Mouse (Mus musculus) CD4-positive helper T cell, adult 2 months (primary cell): ENCODE results near the gene Gm8797.
"Not testable (repeated sequence)": the region's sequence is repeated elsewhere in the genome, so short reads cannot be mapped to it uniquely, and the experiment has no call there.

Source experiments
- DNase-seq: peaks from one replicate; pipeline ENCODE4 v3.0.0-alpha.2; 2012; ENCODE audit warnings: low read depth, missing footprints, low spot score

Gm8797 gene

GRCm38 (mm10) chr3:5750506-5750905 lies at the start of gene Gm8797:
Gm8797 (plus strand) TSS chr3:5750806.
- not testable (repeated sequence) for DNase-seq

DNA sequence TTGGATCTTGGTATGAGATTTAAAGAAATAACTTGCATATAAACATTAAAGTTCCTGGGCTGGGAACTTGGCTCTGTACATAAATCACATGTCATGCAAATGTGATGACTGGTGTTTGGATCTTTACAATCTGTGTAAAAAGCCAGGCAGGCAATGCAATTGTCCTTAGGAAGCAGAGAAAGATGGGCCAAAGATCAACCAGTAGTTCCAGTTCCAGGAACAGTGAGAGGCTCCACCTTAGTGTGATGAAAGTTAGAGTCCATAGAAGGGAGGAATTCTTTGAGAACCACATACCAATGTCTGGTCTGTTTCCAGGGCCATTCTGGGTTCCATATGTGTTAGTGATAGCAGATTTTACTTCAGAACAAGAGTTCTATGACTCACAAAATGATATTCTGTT lies 36.1 kb upstream of the Gm8797 start:
- no peak for DNase-seq

DNA sequence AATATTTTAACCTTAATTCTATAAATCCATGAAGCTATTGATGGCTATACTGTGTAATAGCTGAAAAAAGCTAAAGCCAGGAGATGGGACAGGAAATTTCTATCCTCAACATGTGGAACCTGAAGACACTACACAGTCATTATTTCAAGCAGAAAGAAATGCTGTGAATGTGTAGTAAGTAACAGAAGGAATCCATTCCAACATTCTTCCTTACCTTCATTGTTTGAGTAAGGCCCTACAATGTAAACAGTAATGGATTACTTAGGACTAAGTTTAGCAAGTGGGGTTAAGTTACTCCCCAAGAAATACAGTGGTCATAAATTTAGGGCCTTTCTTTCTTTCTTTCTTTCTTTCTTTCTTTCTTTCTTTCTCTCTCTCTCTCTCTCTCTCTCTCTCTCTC lies 17.7 kb upstream of the Gm8797 start:
- DNase-seq = no peak

DNA sequence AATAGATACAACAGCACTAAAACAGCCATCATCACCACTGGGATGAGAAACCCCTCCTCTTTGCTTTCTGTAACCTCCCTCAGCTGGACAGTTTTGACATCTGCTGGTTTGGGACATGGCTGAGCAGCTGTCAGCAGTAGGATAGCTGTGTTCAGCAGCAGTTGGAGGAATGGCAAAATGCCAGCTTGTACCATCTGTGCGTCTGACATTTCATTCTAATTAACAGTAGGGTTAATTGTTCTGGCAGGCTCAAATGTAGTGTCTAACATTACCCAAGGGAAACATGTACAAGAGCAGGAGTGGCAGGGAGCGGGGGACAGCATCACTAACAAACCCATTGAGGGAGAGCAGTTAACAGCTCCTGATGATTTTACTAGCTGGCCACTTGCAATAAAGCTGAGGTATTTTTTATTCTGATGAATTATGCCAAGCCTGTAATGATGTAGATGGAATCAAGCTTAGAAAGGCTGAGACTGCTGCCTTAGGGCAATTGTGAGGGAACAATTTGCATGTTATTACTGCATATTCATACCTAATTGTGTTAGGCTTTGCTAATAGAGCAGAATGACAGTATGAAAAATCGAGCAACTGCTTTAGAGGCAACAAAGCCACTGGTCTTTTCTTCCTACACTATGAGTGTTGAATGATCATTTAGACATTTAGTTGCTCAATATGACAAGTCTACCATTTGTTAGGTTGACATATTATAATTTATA lies 4.3 kb downstream of the Gm8797 start:
- DNase-seq = no peak

- DNase-seq = no peak
Measured at GRCm38 (mm10) chr3:5766256-5766655, 15.7 kb downstream of the Gm8797 start.

DNA sequence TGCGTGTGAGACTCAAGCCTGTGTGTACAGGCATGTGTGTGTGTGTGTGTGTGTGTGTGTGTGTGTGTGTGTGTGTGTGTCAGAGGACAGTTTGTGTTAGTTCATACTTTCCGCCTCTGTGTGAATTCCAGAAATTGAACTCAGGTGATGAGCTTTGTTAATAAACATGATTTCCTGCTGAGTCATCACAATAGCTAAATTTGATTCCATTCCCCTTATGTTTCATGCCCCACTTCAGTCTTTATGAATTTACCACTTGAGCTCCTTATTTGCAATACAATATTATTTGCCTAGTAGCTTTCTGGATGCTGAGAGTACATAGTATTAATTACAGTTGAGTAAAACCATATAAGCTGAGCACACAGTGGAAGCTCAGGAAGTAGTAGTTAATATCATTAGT lies 26.3 kb downstream of the Gm8797 start:
- DNase-seq = no peak
